Mouse (Mus musculus) kidney, adult 18-20 months (tissue): Measurements from ENCODE around the gene Nutf2-ps1.

ENCODE experiments used
- DNase-seq: peaks from one replicate; pipeline ENCODE4 v3.0.0; 2021

Nutf2-ps1 gene

GRCm38 (mm10) chr19:53568553-53568952 is 20.3 kb downstream of the Nutf2-ps1 start:
- no peak for DNase-seq

DNA sequence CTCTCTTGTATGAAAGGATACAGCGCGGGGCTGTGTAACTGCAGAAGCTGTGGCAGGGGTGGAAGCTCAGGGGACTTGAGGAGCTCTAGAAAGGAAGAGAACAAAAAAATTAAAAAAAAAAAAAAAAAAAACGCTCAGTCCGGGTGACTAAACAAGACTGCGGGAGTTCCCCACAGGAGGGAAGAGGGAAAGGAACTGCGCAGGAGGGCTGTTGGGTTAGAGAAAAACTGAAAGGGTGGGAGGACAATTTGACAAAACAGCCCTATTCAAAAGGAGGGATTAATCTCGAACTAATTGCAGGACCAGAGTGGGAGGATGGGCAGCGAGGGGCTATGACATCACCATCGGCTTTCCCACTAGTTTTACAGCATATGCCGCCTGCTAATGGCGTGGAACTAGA is 21.0 kb downstream of the Nutf2-ps1 start:
- no peak for DNase-seq

- no peak for DNase-seq
These were observed 23.1 kb downstream of the Nutf2-ps1 start for GRCm38 (mm10) chr19:53565565-53566277.

DNA sequence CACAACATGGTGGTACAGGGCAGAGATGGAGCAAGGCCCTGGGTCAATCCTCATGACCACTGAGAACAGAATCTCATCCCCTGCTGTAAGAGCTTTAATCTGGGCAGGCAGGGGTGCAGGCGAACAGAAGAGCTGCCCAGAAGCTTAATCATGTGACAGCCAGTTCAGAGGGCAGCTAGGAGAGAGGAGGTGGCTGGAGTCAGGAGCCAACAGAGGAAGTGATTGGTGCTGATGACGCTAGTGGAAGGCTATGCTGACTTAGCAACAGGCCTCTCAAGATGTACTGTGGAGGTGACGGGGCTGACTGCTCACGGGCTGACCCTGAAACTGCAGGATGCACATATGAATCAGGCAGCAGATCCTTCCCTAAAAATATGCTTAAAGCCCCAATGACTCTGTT is 24.7 kb downstream of the Nutf2-ps1 start:
- DNase-seq = peak; percentile 37

GRCm38 (mm10) chr19:53560436-53560835 is 28.4 kb downstream of the Nutf2-ps1 start:
- DNase-seq = no peak

DNA sequence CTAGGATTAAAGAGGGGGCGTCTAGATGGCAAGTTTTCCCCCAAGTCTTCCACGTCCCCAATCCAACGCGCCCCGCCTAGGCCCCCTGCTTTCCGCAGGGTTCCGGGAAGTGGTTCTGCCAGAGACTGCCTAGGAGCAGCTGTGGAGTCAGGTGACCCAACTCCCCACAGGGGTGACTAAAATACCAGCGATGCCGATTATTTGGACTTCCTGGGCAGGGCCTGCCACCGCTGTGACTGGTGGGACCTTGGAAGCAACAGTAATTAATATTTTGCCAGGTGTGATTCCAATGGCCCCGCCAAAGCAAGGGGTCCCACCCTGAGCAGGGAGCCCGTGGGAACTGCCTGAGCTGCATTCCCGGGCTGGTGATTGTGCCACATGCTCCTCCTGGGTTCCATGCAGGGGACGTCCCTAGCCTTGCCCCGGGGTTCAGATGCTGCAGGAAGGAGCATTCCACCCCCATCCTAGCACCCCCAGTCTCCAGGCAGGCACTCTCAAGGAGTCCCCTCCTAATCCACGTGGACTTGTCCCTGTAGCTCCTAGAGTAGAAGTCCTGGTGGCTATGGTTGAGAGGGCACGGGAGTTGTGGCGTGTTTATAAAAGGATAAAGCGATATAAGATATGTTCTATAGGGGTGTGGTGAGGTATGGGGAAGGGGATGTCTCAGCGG is 31.5 kb downstream of the Nutf2-ps1 start:
- no peak for DNase-seq

GRCm38 (mm10) chr19:53556841-53557240 is 32.0 kb downstream of the Nutf2-ps1 start:
- no peak for DNase-seq

DNA sequence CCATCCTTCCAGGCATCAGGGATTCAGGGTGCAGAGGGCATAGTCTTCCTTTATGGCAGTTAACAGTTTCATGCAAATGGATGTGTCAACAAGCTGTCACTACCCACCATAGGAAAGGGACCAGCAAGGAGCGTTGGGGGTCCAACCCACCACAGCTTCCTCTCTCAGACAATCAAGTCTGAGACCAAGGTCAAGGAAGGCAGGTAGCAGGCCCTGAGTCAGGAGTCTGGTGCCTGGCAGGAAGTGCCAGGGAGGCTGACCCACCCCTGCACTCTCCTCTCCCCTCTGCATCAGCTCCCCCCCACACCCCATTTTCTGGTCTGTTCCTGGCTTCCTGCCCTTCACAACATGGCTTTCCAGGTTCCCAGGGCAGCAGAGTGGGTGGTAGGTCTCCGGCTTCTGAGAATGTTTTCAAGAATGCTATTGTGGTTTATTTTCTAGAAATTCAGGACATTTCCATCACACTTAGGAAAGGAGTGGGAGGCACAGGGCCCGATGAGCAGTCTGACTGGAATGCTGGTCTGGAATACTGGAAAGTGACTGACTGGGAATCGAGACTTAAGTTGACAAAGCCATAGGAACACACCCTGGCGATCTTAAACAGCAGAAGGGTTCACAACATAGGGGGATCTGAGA is 33.8 kb downstream of the Nutf2-ps1 start:
- DNase-seq = no peak

DNA sequence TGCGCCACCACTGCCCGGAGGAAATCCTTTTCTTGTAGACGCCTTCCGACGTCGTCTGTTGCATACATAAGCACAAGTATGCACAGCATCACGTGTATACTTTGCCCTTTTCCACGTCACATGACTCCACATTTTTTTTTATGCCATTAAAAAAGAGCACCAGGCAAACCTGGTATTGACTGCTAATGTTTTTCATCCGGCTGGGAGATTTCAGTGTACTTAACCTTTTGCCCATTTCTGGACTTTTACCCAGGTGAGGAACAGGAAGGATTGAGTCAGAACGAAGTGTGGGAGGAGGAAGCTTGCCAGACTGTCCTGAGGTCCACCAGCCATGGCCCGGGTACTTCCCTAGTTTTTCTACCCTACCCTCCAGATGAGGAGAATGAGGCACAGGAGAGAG is 34.5 kb downstream of the Nutf2-ps1 start:
- DNase-seq = peak; percentile 35

DNA sequence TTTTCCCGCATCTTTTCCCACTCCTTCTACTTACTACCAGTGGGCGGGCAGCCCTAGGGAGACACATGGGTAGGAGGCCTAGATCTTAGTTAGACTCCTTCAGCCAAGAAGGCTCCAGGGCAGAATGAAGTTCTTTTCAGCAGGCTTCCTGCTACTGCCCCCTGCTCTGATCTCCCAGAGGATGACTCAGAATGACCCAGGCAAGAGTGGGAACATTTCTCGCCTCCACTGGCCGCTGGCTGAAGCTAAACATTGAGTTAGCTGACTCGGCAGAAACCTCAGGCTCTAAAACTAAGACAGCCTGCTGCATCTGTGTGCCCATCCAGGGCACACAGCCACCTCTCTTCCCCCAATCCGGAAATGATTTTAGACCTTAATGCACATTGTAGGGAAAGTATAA is 36.1 kb downstream of the Nutf2-ps1 start:
- no peak for DNase-seq

DNA sequence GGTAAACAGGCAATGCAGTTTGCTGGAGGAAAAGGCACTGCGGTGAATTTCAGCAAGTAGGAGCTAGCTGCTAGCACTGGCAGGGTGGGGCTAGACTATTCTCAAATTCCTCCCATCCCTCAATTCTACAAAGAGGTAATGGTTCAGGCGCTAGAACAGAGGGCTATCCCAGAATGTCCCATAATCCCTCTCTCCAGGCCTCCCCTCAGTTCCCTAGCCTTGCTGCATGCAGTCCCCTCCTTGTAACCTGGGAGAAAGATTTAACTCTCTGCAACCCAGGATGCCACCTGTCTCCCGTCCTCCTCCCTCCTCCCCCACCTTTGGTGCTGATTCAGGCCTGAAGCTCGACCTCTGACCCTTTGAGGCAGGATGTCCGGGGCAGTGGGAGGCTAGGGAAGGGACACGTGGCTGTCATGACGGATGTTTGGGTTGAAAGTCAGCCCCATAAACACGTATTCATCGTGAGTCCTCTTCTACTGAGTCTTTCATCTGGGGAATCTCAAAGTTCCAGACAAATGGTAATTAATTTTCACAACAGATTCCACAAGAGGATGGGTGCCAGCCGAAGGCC is 36.6 kb downstream of the Nutf2-ps1 start:
- no peak for DNase-seq

- no peak for DNase-seq
These were observed 37.9 kb downstream of the Nutf2-ps1 start for GRCm38 (mm10) chr19:53550972-53551371.

- DNase-seq = no peak
These were observed 41.3 kb downstream of the Nutf2-ps1 start for GRCm38 (mm10) chr19:53547597-53547996.

- DNase-seq = no peak
These were observed 43.8 kb downstream of the Nutf2-ps1 start for GRCm38 (mm10) chr19:53544923-53545561.

DNA sequence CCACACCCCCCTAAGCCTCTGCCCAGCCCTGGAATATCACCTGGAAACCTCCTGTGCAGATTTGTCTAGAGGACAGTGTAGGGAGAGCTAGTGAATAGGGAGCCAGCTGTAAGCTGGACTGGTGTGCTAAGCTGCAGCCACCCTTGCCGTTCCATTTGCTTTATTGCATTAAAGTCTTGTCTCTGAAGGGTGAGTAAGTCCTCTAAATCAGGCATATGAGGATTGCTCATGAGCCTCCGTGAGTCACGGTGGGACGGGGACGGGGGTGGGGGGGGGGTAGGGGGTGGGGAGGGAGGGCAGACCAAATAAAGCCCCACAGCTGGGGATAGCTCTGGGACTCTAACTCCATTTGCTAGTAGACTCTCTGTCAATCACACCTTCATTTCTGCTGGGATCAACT is 45.3 kb downstream of the Nutf2-ps1 start:
- DNase-seq = no peak

DNA sequence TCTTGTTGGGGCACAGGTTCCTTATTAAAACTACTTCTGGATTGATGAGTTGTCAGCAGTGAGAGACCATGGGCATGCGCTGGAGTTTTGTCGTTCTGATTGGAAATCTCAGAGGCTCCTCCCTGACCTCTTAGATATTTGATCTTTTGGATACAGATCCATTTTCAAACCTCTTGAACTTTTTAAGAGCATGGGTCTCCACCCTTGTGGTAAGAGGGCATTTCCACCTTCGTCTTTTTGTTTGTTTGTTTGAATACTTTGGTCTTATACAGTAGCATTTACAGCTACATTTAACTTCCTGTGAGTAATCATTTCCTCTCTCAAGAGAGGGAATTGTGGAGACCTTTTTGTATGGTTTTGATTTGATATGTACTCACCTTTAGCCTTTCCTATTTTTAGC is 49.6 kb downstream of the Nutf2-ps1 start:
- no peak for DNase-seq

DNA sequence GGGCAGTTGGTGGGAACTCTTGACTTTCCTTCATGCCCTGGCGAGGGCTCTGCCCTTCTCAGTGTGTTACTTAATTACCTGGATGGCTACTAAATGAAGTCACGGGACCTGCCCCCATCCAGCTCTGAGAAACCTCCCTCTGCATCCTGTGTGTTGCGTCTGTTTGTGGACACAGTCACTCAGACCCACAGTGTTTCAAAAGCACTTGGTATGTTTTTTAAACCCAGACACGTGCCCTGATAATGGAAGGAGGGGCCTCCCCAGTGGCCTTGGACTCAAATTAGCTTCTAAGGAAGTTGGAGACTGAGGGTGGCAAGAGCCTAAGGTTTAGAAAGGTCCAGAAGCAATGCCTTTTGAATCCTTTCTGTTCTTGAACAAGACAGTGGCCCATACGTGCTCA is 50.1 kb downstream of the Nutf2-ps1 start:
- peak; percentile 15 for DNase-seq
